Mouse (Mus musculus) midbrain, embryonic 10.5 days (tissue): ENCODE results near the gene Gm20388. TPM values are rescaled to one million over a fixed set of nuclear protein-coding genes. Genes with fewer than 3 reads are reported as not detected.
"Not testable (repeated sequence)": the region's sequence is repeated elsewhere in the genome, so short reads cannot be mapped to it uniquely, and the experiment has no call there.

Source experiments
- DNase-seq: peaks from one replicate; pipeline ENCODE4 v3.0.0-alpha.2; 2017; ENCODE audit warnings: low spot score
- H3K27ac ChIP-seq: fragments of 300-500 bp; sonication (generic); replicated peaks from 2 replicates; pipeline ENCODE4 v1.5.1; 2016; ENCODE audit warnings: mild to moderate bottlenecking
- H3K27me3 ChIP-seq: fragments of 300-500 bp; sonication (generic); 2 replicates; pipeline ENCODE4 v1.6.1; 2016; ENCODE audit warnings: low read depth, mild to moderate bottlenecking; ENCODE audit not compliant: poor library complexity, severe bottlenecking
- H3K36me3 ChIP-seq: fragments of 300-500 bp; sonication (generic); 2 replicates; pipeline ENCODE4 v1.6.1; 2016; ENCODE audit warnings: mild to moderate bottlenecking, moderate library complexity
- H3K4me1 ChIP-seq: fragments of 300-500 bp; sonication (generic); 2 replicates; pipeline ENCODE4 v1.6.1; 2016
- H3K4me3 ChIP-seq: fragments of 300-500 bp; sonication (generic); 2 replicates; pipeline ENCODE4 v1.5.1; 2016; ENCODE audit warnings: mild to moderate bottlenecking, moderate library complexity
- H3K9me3 ChIP-seq: fragments of 300-500 bp; sonication (generic); replicated peaks from 2 replicates; pipeline ENCODE4 v1.6.1; 2016; ENCODE audit warnings: mild to moderate bottlenecking
- WGBS: fragments of 180-500 bp; shearing (Covaris S2); methylation state at CpG from one replicate; pipeline ENCODE4 v1.1.7; 2016; 5-methylcytosine and 5-hydroxymethylcytosine counted together
- polyA plus RNA-seq: library from polyadenylated mRNA; unstranded; fragments of >200 nt; fragmentation: Nextera tagmentation; extraction: Ambion mirVana; gene quantifications from 2 replicates; pipeline ENCODE4 v1.2.1, GENCODE M21; 2016

Gene Gm20388
- polyA plus RNA-seq, 1 experiment from 2014 or later, result 7.1 TPM

GRCm38 (mm10) chr8:123575386-123575785 lies 3664.7 kb downstream of the Gm20388 start:
- not testable (repeated sequence) for DNase-seq
- 50% methylated on average over 1 of the region's 10 CpGs for WGBS

GRCm38 (mm10) chr8:123600666-123601172 lies 3690.1 kb downstream of the Gm20388 start:
- not testable (repeated sequence) for H3K4me1 ChIP-seq, H3K36me3 ChIP-seq, DNase-seq, H3K27ac ChIP-seq, H3K27me3 ChIP-seq, H3K9me3 ChIP-seq, H3K4me3 ChIP-seq
- WGBS, result 72% methylated on average over 17 of the region's 19 CpGs

More at GRCm38 (mm10) chr8:123575386-123575785, 3664.7 kb downstream of the Gm20388 start:
- not testable (repeated sequence) for H3K27ac ChIP-seq, H3K36me3 ChIP-seq, H3K4me1 ChIP-seq, H3K9me3 ChIP-seq, H3K4me3 ChIP-seq, H3K27me3 ChIP-seq

GRCm38 (mm10) chr8:123601457-123601856 lies 3690.8 kb downstream of the Gm20388 start:
- H3K9me3 ChIP-seq, H3K27ac ChIP-seq, H3K36me3 ChIP-seq, DNase-seq, H3K27me3 ChIP-seq, H3K4me3 ChIP-seq, H3K4me1 ChIP-seq: not testable (repeated sequence)
- WGBS, result no CpG with 5 or more reads among the region's 40 CpGs

- H3K27me3 ChIP-seq, H3K27ac ChIP-seq, DNase-seq, H3K4me1 ChIP-seq, H3K4me3 ChIP-seq, H3K36me3 ChIP-seq, H3K9me3 ChIP-seq: not testable (repeated sequence)
- 91% methylated on average over 2 of the region's 5 CpGs for WGBS
Measured at GRCm38 (mm10) chr8:123612652-123613051, 3702.0 kb downstream of the Gm20388 start.

- H3K27me3 ChIP-seq, result peaks cover 49% of the 10 kb centered on the region
- DNase-seq, H3K36me3 ChIP-seq, H3K4me3 ChIP-seq, H3K9me3 ChIP-seq, H3K27ac ChIP-seq, H3K4me1 ChIP-seq: not testable (repeated sequence)
- WGBS, result no CpG with 5 or more reads among the region's 39 CpGs
Measured at GRCm38 (mm10) chr8:123623523-123623922, 3712.9 kb downstream of the Gm20388 start.

GRCm38 (mm10) chr8:123624274-123624673 lies 3713.6 kb downstream of the Gm20388 start:
- H3K4me1 ChIP-seq, result peaks cover 13% of the 10 kb centered on the region
- no peak for DNase-seq
- H3K27ac ChIP-seq, result no peak overlapping the region
- no peaks in the 10 kb centered on the region for H3K9me3 ChIP-seq
- H3K4me3 ChIP-seq, result no peak overlapping the region
- H3K27me3 ChIP-seq, result peaks cover 52% of the 10 kb centered on the region
- 54% methylated on average over 5 of the region's 5 CpGs for WGBS
- no peaks in the 10 kb centered on the region for H3K36me3 ChIP-seq

- WGBS, result 60% methylated on average over 1 of the region's 1 CpGs
- H3K4me1 ChIP-seq, result peaks cover 16% of the 10 kb centered on the region
- no peak for DNase-seq
- peaks cover 56% of the 10 kb centered on the region for H3K27me3 ChIP-seq
- no peaks in the 10 kb centered on the region for H3K9me3 ChIP-seq
- no peaks in the 10 kb centered on the region for H3K36me3 ChIP-seq
- no peak overlapping the region for H3K4me3 ChIP-seq
- no peak overlapping the region for H3K27ac ChIP-seq
Measured at GRCm38 (mm10) chr8:123624702-123625101, 3714.1 kb downstream of the Gm20388 start.

- DNase-seq, result no peak
- no peaks in the 10 kb centered on the region for H3K36me3 ChIP-seq
- H3K9me3 ChIP-seq, result no peaks in the 10 kb centered on the region
- 35% methylated on average over 2 of the region's 2 CpGs for WGBS
- peaks cover 65% of the 10 kb centered on the region for H3K27me3 ChIP-seq
- H3K4me3 ChIP-seq, result no peak overlapping the region
- H3K27ac ChIP-seq, result no peak overlapping the region
- H3K4me1 ChIP-seq, result peaks cover 23% of the 10 kb centered on the region
Measured at GRCm38 (mm10) chr8:123625717-123626116, 3715.1 kb downstream of the Gm20388 start.

- no peaks in the 10 kb centered on the region for H3K9me3 ChIP-seq
- H3K4me1 ChIP-seq, result peaks cover 26% of the 10 kb centered on the region
- H3K27ac ChIP-seq, result no peak overlapping the region
- H3K4me3 ChIP-seq, result no peak overlapping the region
- WGBS, result 67% methylated on average over 6 of the region's 6 CpGs
- no peak for DNase-seq
- no peaks in the 10 kb centered on the region for H3K36me3 ChIP-seq
- H3K27me3 ChIP-seq, result peaks cover 72% of the 10 kb centered on the region
Measured at GRCm38 (mm10) chr8:123627410-123628147, 3716.9 kb downstream of the Gm20388 start.

- Histone ChIP-seq H3K27ac (no peak overlapping the region), H3K4me1 (peaks cover 26% of the 10 kb centered on the region), H3K27me3 (peaks cover 72% of the 10 kb centered on the region), H3K36me3 (no peaks in the 10 kb centered on the region), H3K9me3 (no peaks in the 10 kb centered on the region), H3K4me3 (peak overlapping the region; percentile 50)
- 5% methylated on average over 8 of the region's 8 CpGs for WGBS
- DNase-seq, result peak; percentile 64
Measured at GRCm38 (mm10) chr8:123628253-123628967, 3717.8 kb downstream of the Gm20388 start.

- Histone ChIP-seq H3K4me3 (peak overlapping the region; percentile 50), H3K36me3 (no peaks in the 10 kb centered on the region), H3K27me3 (peaks cover 71% of the 10 kb centered on the region), H3K27ac (no peak overlapping the region), H3K9me3 (no peaks in the 10 kb centered on the region), H3K4me1 (peaks cover 26% of the 10 kb centered on the region)
- 9% methylated on average over 19 of the region's 19 CpGs for WGBS
- DNase-seq, result peak; percentile 89
Measured at GRCm38 (mm10) chr8:123628968-123629755, 3718.5 kb downstream of the Gm20388 start.

- H3K9me3 ChIP-seq, result no peaks in the 10 kb centered on the region
- no peak overlapping the region for H3K27ac ChIP-seq
- no peaks in the 10 kb centered on the region for H3K36me3 ChIP-seq
- H3K27me3 ChIP-seq, result peaks cover 62% of the 10 kb centered on the region
- H3K4me1 ChIP-seq, result peaks cover 26% of the 10 kb centered on the region
- peak overlapping the region; percentile 37 for H3K4me3 ChIP-seq
- DNase-seq, result no peak
- WGBS, result 64% methylated on average over 10 of the region's 10 CpGs
Measured at GRCm38 (mm10) chr8:123630058-123630457, 3719.4 kb downstream of the Gm20388 start.
